Mouse (Mus musculus): ENCODE measurements at regions not wholly inside any gene's neighbourhood (a gene's known extent, or its start where the extent isn't known, plus 50 kb on each side); places are given as distances from the start of the nearest gene placed in this dataset.
"Not testable (repeated sequence)": the region's sequence is repeated elsewhere in the genome, so short reads cannot be mapped to it uniquely, and the experiment has no call there.

DNA sequence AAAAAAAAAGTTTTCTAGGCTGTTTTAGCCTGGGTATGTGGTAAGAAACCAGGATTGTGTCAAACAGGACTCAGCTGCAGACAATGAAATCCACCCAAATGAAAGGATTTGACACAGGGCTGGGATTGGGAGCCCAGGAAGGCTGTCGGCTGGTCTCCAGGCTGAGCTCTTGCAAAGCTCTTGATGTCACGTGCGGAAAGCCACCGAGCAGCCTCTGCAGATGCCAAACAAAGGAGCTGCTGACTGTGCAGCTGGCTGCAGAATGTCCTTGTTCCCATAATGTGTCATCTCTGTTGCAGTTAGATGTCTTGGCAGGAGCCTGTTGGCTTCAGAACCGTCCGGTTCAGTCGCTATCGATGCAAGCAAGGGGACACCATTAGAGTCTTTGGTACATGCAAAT is 56.1 kb downstream of the Bbs10 start:
- no peak for DNase-seq (ENCODE audit: low spot score in 2 of 2)

DNA sequence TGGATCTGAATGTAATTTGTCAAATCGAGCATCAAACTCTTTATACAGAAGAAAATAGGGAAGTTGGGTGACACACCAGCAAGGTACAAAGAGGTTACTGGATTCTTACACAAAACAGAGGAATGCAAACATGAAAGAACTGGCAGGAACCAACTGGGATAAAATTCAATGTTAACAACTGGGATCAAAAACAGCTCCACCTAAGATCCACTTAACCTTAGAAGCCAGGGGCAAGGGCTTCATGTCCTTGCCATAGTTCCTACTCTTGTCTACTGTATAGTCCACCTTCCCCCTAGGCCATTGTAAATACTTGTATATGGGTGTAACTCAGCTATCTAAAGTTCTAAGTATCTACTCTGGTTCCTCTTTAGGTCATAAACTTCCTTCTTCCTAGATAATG is 59.9 kb downstream of the Bbs10 start:
- DNase-seq (ENCODE audit: low spot score in 2 of 2): not testable (repeated sequence)

DNA sequence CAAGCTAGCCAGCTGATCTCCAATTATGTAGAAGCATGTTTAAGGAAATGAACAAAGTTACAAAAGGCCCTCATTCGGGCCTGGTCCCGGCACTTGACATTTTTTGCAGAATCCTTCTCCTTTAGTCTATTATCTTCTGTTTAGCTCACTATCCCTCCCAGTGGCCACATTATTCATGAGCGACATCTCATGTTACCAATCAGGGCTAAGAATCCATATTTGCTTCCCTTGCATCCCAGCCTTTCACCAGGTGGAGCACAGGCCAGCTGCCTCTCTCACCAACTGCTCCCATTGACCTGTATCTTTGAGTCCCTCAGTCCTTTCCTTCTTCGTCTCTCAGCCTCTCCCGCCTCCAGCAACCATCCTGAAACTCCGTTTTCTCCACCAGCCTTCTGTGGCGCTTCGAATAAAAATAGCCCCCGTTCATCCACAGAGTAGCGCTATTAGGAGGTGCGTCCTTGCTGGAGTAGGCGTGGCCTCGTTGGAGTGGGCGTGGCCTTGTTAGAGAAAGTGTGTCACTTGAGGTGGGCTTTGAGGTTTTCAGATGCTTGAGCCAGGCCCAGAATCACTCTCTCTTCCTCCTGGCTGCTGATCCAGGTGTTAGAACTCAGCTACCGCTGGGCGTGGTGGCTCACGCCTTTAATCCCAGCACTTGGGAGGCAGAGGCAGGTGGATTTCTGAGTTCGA is 63.4 kb downstream of the Bbs10 start:
- DNase-seq (ENCODE audit: low spot score in 2 of 2): no peak

DNA sequence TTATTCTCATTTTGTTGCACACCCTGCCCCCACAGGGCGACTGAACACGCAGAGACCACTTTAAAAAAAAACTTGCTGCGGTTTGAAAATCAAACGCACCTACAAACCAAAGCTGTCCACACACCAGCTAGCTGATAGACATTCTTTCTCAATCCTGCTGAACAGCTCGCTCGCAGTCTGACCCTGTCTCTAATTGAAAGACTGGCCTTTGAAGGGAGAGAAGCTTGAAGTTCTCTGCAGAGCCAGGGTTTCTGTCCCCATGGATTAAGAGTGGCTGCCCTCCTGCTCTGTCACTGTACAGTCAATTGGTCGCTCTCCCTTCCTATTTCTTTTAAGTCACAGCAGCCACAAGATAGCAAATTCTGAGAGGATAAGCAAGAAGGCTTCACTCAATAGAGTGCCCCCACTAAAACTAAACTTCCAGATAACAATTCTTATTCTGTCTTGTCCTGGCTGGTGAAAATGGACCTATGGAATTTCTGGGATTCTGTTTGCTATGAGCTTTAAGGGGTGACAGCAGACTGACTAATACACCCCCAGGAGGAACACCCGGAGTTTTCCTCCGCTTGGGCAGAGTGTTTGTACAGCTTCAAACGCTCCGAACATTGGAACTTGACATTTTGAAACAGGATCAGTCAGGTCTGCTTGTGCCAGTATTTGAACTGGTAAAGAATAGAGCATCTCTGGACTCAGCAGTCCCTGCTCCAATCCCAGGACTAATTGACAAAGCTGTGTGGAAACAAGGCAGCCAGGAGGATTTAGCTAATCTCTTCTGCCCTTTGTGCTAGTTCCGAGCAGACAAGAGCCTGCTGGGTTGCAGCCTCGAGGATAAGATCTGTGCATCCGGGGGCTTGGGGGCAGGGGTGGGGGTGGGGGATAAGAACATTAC is 65.5 kb downstream of the Bbs10 start:
- no peak for DNase-seq (ENCODE audit: low spot score in 2 of 2)

DNA sequence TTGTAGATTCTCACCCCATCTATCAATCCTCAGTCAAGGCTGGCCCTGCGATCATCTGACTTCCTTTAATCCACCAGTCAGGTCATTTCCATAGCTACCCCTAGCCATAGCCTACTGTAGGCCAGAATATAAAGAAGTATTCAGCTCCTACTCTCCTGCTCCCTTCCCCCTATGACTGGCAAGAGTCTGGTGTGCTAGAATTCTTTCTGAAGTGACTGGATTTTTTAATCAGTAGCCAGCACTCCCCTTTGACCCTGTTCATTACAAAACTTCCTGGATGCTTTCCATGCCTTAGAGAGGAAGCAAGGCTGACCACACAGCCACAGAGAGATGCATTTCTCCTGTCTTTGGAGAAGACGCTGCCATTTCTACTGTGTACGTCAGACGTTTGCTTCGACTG is 66.5 kb downstream of the Bbs10 start:
- DNase-seq (ENCODE audit: low spot score in 2 of 2): peak in 1 of 2 experiments; percentile 22

DNA sequence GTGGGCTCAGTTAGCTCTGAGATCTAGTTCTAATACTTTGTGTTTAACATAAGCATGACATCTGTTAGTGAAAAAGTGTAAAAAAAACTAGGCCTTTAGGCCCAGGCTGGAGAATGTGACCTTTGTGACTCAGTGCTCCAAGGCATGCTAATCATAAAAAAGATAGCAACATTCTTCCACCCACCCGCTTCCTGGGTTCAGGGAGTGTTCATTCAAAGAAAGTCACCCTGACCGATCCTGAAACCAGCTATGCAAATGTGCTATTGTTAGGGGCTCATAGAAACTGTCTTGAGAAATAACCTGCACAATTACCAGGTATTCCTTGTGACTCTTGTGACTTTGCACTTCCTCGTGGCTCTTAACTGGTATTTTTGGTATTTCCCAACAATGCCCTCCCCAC is 70.6 kb downstream of the Bbs10 start:
- DNase-seq (ENCODE audit: low spot score in 2 of 2): not testable (repeated sequence)

DNA sequence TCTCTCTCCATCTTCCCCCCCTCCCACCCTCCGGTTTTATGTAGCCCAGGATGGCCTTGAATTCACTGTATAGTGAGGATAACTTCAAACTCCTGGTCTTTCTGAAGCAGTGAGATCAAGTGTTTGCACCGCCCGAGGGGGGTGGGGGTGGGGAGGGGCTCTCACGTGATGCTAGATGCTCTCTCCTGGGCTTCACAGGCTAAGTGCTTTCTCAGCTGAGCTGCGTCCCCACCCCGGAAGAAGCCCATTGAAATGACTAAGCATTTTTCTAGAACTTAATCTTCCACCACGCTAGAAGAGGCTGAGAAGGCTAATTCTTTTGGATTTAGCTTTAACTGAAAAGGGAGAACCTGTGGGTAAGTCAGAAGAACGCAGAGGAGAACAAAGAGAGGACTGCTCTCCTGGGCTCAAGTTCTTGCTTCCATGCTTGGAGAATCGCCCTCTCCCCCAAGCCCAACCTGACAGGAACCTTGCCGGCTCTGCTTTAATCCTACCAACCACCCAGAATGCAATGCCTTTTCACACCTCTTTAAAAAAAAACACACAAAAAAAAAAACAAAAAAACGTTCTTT is 79.7 kb downstream of the Bbs10 start:
- DNase-seq (ENCODE audit: low spot score in 2 of 2): no peak

DNA sequence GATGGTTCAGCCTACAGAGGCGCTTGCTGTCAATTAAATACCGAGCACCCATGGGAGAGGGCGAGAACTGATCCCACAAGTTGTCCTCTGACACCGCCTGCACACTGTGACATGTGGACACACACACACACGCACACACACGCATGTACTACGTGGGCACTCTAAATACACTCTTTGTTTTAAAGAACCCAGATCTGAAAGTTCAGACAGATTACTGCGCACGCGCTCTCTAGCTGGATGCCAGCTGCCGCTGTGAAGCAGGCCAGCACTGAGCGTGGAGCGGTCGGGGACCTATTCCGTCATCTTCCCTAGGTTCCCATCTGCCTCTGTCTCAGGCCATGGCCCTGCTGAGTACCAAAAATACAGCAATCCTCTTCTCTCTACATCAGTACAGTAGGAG is 83.2 kb downstream of the Bbs10 start:
- DNase-seq (ENCODE audit: low spot score in 2 of 2): no peak

DNA sequence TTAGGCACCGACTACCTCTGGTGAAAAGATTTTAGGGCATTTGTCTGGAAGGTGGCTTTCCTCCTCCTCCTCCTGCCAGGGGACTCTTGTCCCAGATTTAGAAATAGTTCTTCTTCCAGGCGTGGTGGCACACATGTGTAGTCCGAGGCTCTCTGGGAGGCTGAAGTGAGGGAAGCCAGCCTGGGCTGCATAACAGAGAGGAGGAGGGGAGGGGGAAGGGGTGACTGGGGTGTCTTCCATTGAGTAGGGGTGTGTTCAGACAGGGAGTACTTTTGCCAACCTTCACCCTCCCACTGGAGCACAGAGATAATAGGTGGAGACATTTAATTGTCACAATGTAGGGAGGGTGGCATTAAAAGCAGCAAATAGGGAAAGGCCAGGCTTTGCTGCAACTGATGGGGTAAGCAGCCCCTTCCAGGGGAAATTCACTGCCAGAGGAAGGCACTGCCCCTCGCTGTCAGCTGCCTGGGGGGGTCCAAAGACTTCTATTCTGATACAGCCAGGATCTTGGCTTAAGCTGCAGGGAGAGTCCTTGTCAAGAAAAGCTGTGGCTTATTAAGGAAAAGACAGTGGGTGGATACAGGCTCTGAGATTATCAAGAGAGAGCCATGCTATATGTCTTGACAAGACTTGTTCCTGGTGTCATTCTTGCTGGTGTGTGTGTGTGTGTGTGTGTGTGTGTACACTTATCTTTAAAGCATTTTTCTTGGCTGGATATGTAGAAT is 83.9 kb downstream of the Bbs10 start:
- no peak for DNase-seq (ENCODE audit: low spot score in 2 of 2)

DNA sequence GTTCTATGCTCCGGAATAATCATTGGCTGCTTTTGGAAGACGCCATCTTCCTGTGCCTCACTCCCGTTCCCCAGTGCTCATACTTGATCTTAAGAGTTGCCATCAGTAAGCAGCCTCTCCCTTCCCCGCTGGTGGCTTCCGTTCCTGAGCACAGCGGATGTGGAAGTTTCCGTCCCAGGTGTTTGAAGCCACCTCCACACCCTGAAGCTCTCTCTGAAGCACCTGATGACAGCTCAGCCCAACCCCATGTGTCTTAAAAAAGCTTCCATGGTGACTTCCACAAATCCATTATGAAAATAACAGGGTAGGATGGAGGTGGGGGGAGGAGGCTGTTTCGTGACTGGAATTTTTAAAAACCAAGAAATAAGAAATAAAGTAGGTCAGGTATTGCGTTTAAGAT is 87.1 kb downstream of the Bbs10 start:
- DNase-seq (ENCODE audit: low spot score in 2 of 2): peak in 1 of 2 experiments; percentile 10

DNA sequence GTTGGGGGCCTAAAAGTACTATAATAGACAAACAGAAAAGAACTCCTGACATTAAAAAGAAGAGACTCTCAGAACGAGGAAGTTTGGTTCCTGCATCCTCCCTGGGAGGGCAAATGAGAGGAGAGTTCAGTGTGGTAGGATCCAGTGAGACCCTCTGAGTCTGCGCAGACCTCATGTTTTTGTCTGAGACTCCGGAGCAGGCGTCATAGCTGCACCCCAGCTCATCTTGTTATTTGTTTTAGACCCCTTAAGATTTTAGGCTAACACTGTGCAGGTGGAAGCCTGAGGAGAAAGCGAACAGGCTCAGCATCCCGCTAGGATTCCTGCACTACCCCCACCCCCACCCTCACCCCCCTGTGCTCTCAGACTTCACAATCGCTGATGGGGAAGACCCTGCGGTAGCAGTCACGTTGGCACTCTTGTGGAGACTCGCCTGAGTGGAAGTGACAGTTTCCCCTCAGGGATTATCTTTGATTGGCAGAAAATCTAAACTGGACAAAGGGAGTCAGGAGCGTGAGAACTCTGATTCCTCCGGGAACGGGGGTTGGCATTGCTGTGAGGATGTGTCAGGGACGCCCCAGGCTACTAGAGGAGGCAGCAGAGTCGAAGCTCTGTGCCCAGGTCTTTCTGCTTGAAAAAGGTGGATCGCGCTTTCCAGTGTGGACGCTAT is 85.0 kb upstream of the Nap1l1 start:
- DNase-seq (ENCODE audit: low spot score in 2 of 2): no peak

DNA sequence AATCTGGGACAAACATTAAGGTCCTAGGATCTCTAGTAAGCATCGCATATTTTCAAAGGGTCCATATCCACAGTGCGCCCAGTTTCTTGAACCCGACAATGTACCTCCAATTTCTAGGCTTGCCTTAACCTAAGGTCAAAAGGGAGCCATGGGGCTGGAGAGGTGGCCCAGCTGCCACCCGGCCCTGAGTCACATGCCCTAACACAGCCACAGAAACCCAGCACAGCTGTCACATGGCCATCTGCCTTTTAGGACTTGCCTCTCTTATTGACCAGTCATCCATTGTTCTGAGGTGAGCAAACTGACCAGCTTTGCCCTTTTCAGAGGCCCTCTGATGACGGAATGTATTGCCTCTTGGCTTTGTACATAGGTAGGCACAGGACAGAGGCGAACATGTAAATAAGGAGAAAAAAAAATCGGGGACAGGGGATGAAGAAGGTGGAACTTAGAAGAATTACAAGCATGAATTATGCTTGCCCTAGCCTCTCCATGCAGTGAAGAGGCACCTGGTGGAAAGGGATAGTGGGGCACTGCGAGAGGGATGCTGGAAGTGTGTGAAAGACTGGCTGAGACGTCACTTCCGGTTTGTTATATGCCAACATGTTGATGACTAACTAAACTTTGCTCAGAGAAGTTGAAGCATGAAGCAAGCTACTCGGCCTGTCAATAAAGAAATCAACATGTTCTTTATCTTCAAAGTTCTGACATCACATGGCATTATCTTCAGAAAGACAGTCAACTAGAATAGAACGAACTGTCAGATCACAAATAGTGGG is 84.3 kb upstream of the Nap1l1 start:
- no peak for DNase-seq (ENCODE audit: low spot score in 2 of 2)

DNA sequence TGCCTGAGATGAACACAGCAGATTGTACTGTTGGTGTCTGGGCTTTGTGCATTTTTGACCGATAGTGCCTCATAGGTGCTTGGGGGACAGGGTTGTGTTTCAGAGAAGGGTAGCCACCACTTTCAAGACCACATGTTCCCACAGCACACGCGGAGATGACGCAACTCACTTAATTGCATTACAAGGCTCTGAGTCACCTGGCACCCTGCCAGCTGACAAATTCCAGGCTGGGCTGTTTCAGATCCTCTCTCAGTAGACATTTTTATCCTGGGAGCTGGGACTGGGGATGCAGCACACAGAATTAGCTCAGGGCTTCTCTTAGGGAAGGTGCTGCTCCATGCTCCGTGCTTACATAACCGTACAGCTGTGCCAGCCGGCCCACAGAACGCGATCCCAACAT is 83.1 kb upstream of the Nap1l1 start:
- DNase-seq (ENCODE audit: low spot score in 2 of 2): peak in 1 of 2 experiments; percentile 13

DNA sequence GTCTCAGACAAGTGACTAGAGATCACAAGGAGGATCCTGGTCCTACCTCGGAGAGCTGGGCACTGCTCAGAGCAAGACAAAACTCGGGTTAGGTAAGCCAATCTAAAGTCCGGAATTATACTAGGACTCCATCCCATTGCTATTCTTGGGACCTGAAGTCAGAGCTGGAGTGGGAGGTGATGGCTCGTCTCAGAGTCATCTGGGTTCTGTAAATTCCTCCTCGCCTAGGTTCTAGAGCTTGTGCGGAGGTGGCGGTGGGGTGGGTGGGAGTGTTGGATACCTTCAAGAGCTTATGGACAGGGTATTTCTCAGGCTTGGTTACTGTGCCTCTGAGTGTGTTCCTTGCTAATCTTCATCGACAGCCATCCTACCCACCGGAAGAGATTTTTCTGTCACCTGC is 78.6 kb upstream of the Nap1l1 start:
- DNase-seq (ENCODE audit: low spot score in 2 of 2): no peak

DNA sequence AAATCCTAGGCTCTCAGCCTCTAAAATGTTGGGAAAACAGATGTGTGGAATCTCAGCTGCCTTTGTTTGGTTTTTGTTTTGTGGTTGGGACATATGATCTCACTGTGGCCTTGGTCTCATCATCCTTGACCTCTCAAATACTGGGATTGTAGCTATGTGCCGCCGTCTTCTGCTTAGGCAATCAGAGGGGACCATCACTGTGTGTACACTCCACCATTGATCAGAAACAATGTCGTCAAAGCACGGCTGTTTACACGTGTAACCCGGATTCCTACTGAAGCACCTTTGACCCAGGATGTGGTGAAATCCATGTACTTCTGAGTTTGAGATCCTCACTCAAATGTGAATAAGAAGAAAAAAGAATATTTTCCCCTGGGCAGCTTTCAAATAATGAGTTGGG is 68.0 kb upstream of the Nap1l1 start:
- DNase-seq (ENCODE audit: low spot score in 2 of 2): no peak

DNA sequence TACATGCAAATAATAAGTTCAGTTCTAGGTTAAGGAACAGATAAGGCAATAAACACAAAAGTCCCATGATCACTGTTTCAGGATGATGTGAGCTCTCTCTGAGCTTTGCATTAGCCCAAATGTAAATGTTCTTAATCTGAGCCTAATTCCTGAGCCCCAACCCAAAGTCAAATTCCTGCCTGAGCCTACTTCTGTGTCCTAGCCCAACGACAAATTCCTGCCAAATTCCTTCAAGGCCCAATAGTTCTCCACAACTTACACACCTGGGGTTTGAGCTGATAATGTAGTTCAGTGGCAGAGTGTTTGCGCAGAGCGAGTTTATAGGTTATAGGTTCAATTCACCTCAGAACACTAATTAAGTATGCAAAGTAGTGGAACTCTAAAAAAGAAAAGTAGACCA is 64.1 kb upstream of the Nap1l1 start:
- no peak for DNase-seq (ENCODE audit: low spot score in 2 of 2)

DNA sequence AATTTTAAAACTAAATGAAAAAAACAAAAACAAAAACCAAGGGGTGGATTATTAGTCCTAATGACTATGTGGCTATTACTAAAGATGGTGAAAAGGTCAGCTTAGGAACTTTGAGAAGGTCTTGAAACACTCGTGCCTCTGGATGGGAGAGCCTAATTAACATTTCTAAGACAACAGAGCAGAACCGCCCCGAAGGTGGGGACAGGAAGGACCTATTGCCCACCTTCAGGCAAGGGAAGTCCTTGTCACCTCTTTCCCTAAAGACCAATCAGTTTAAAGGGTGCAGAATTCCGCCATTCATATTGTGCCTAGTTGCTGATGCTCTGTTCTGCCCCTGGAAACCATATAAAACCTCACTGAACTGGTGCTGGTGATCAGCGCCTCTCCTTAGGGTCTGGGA is 63.5 kb upstream of the Nap1l1 start:
- DNase-seq (ENCODE audit: low spot score in 2 of 2): no peak

DNA sequence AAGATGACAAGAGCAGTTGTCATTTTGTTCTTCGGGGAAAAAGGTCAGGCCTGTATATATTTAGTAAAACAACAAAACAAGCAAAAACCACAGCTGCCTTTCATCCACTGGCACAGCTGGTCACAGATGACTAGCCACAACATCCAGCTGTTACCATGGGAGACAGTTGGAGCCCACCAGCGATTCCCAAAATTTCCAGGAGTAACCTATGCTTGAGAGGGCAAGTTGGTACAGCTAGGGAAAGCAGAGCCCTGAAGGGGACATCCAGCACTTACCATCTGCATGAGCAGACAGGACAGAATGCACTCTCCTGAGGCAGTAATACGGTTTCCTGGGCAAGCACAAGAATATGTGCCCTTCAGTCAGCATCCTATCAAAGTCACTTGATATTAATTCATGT is 62.9 kb upstream of the Nap1l1 start:
- no peak for DNase-seq (ENCODE audit: low spot score in 2 of 2)

DNA sequence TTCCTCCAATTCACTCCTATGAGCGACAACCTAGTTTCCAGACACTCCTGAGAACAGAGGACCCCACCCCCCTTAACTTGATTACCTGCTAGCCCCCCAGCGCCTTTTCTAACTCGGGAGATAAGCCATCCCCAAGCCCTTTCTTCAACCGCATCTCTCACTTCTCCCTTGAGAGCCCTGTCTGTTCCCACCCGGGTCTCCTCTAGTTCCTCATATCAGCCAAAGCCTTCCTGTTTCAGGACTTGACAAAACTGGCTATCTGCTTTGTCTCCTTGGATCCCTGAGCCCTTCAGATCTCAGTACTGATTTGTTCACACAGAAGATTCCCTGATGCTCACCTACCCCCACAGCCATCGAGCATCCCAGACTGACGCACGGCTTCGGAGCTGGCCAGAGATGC is 61.5 kb upstream of the Nap1l1 start:
- DNase-seq (ENCODE audit: low spot score in 2 of 2): peak in 1 of 2 experiments; percentile 24

DNA sequence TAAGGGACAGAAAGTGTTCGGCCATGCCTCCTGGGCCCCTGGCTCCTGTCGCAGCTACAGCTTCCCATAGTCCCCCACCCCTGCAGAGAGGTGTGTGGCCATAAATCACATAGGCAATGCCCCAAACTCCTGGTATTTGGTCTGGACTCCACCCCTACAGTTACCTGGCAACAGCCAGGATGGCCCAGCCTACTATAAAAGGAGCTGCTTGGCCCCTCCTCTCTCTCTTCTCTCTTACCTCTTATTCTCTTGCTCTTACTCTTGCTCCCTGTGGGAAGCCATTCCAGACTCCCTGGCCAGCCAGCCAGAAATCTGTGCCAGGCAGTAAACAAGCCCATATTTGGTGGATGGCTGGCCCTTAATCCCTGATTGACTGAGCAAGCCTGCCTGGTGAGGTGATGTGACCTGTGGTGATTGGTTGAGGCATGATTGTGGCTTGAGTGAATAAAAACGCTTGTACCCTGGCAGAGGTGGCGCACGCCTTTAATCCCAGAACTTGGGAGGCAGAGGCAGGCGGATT is 56.4 kb upstream of the Nap1l1 start:
- DNase-seq (ENCODE audit: low spot score in 2 of 2): no peak

Data from spleen, postnatal 36 days (tissue).